Comparison of ENCODE assay signal across 30 mouse cellular contexts in the genomic region with DNA sequence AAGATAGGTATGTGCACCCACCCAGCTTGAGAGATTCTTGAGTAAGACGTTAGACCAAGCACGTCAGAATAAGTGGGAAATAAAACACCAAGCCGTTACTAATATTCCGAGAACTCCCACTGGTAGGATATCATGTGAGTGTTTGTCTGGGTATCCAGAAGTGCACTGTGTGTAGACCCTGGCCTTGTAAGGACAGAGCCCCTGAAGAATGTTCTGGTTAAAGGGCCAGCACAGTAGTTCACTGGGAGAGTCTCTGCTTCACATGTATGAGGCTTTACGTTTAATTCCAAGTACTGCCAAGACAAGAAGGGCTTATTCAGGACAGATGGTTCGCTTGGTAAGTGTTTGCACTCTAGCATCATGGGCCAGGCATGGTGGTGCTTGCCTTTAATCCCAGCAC. TPM values are rescaled to one million over a fixed set of nuclear protein-coding genes. Genes with fewer than 3 reads are reported as not detected.
"Had no signal": no experiment of that assay in that cellular context is flagged by ENCODE, and none has a peak within 500 bp of the region (broad histone marks: within the 10 kb centered on the region; RNA-seq: fewer than 3 reads in every experiment).

No protein-coding gene starts in this region.

- H3K27ac ChIP-seq: left cerebral cortex, adult 2 months; limb, embryonic 10.5 days; limb, embryonic 12.5 days; limb, embryonic 13.5 days; limb, embryonic 15.5 days; liver, embryonic 12.5 days; liver, embryonic 13.5 days; liver, embryonic 14.5 days; liver, embryonic 15.5 days; lung, embryonic 15.5 days; macrophage; midbrain, embryonic 12.5 days; midbrain, embryonic 13.5 days; midbrain, embryonic 15.5 days; neural tube, embryonic 12.5 days; neural tube, embryonic 13.5 days had no signal

- H3K36me3 ChIP-seq: limb, embryonic 10.5 days; limb, embryonic 12.5 days; limb, embryonic 13.5 days; limb, embryonic 15.5 days; liver, embryonic 12.5 days; liver, embryonic 13.5 days; liver, embryonic 15.5 days; lung, embryonic 15.5 days; midbrain, embryonic 12.5 days; midbrain, embryonic 13.5 days; midbrain, embryonic 15.5 days; neural tube, embryonic 12.5 days; neural tube, embryonic 13.5 days had no signal

- ATAC-seq: liver, embryonic 12.5 days; midbrain, embryonic 15.5 days; midbrain, embryonic 16.5 days had no signal

- DNase-seq: left cerebral cortex, postnatal 4 days; liver; liver, embryonic 13.5 days; liver, postnatal 0 days; lung, embryonic 14.5 days; lung, postnatal 10 days; lung, postnatal 14 days; lung, postnatal 36 days; lung, postnatal 4 days; midbrain, embryonic 14.5 days had no signal

- H3K4me2 ChIP-seq: limb, embryonic 12.5 days; limb, embryonic 13.5 days; limb, embryonic 15.5 days; liver, embryonic 11.5 days; liver, embryonic 12.5 days; liver, embryonic 13.5 days; liver, embryonic 15.5 days; lung, embryonic 14.5 days; lung, embryonic 15.5 days; midbrain, embryonic 12.5 days; midbrain, embryonic 13.5 days; midbrain, embryonic 15.5 days; neural tube, embryonic 12.5 days; neural tube, embryonic 13.5 days had no signal

- H3K9me3 ChIP-seq: limb, embryonic 10.5 days; limb, embryonic 12.5 days; limb, embryonic 13.5 days; limb, embryonic 15.5 days; liver, embryonic 12.5 days; liver, embryonic 13.5 days; liver, embryonic 15.5 days; lung, embryonic 15.5 days; megakaryocyte, embryonic 14.5 days; midbrain, embryonic 12.5 days; midbrain, embryonic 13.5 days; midbrain, embryonic 15.5 days; neural tube, embryonic 12.5 days; neural tube, embryonic 13.5 days had no signal

- H3K27me3 ChIP-seq: limb, embryonic 12.5 days; limb, embryonic 13.5 days; limb, embryonic 15.5 days; liver, embryonic 12.5 days; liver, embryonic 13.5 days; liver, embryonic 15.5 days; lung, embryonic 15.5 days; midbrain, embryonic 12.5 days; midbrain, embryonic 13.5 days; midbrain, embryonic 15.5 days; neural tube, embryonic 12.5 days; neural tube, embryonic 13.5 days had no signal

- H3K4me1 ChIP-seq: limb, embryonic 10.5 days; limb, embryonic 12.5 days; limb, embryonic 13.5 days; limb, embryonic 15.5 days; lung, embryonic 15.5 days; midbrain, embryonic 12.5 days; midbrain, embryonic 13.5 days; midbrain, embryonic 15.5 days; neural tube, embryonic 12.5 days; neural tube, embryonic 13.5 days had no signal

- H3K4me3 ChIP-seq: left cerebral cortex, adult 2 months; limb, embryonic 10.5 days; limb, embryonic 12.5 days; limb, embryonic 13.5 days; limb, embryonic 15.5 days; liver, embryonic 12.5 days; liver, embryonic 13.5 days; liver, embryonic 15.5 days; lung, embryonic 15.5 days; megakaryocyte, embryonic 14.5 days; midbrain, embryonic 12.5 days; midbrain, embryonic 13.5 days; midbrain, embryonic 15.5 days; myocyte; neural tube, embryonic 12.5 days; neural tube, embryonic 13.5 days had no signal

- H3K9ac ChIP-seq: limb, embryonic 12.5 days; limb, embryonic 13.5 days; limb, embryonic 15.5 days; liver, embryonic 12.5 days; liver, embryonic 13.5 days; liver, embryonic 14.5 days; liver, embryonic 15.5 days; liver, postnatal 0 days; lung, embryonic 14.5 days; lung, embryonic 15.5 days; midbrain, embryonic 12.5 days; midbrain, embryonic 13.5 days; midbrain, embryonic 15.5 days; neural tube, embryonic 12.5 days; neural tube, embryonic 13.5 days had no signal

RNA-seq across cellular contexts. Expression of a gene that starts 22.6 kb away (rescaled TPM):
- polyA plus RNA-seq: liver, adult 2 months; liver, postnatal 0 days; macrophage; midbrain, embryonic 13.5 days; midbrain, embryonic 14.5 days; myocyte; neural tube, embryonic 13.5 days had no signal
